Mouse (Mus musculus) neural tube, embryonic 11.5 days (tissue): ENCODE measurements at regions not wholly inside any gene's neighbourhood (a gene's known extent, or its start where the extent isn't known, plus 50 kb on each side); places are given as distances from the start of the nearest gene placed in this dataset.

Source experiments
- ATAC-seq: fragments of 200-750 bp; cut with Nextera tagmentation; 2 replicates; pipeline ENCODE4 v1.8.0; 2017; ENCODE audit warnings: moderate number of reproducible peaks, mild to moderate bottlenecking, moderate TSS enrichment, moderate library complexity; ENCODE audit not compliant: insufficient read depth, low FRiP score, low TSS enrichment
- DNase-seq: peaks from one replicate; pipeline ENCODE4 v3.0.0-alpha.2; 2015; ENCODE audit warnings: low spot score
- H3K27ac ChIP-seq: fragments of 300-500 bp; sonication (generic); 2 replicates; pipeline ENCODE4 v1.5.1; 2014; ENCODE audit warnings: low read depth, mild to moderate bottlenecking, low read length
- H3K27me3 ChIP-seq: fragments of 300-500 bp; sonication (generic); 2 replicates; pipeline ENCODE4 v1.6.1; 2014; ENCODE audit warnings: mild to moderate bottlenecking, low read length, mixed read lengths; ENCODE audit not compliant: control insufficient read depth, insufficient read depth
- H3K36me3 ChIP-seq: fragments of 300-500 bp; sonication (generic); 2 replicates; pipeline ENCODE4 v1.6.1; 2014; ENCODE audit warnings: mild to moderate bottlenecking, low read length, moderate library complexity, mixed read lengths; ENCODE audit not compliant: control insufficient read depth, insufficient read depth
- H3K4me1 ChIP-seq: fragments of 300-500 bp; sonication (generic); 2 replicates; pipeline ENCODE4 v1.6.1; 2014; ENCODE audit warnings: low read length, mixed read lengths; ENCODE audit not compliant: control insufficient read depth, insufficient read depth
- H3K4me2 ChIP-seq: fragments of 300-500 bp; sonication (generic); 2 replicates; pipeline ENCODE4 v1.6.1; 2014; ENCODE audit warnings: low read depth, mild to moderate bottlenecking, moderate library complexity
- H3K4me3 ChIP-seq: fragments of 300-500 bp; sonication (generic); 2 replicates; pipeline ENCODE4 v1.5.1; 2014; ENCODE audit warnings: low read depth, low read length
- H3K9ac ChIP-seq: fragments of 300-500 bp; sonication (generic); 2 replicates; pipeline ENCODE4 v1.6.1; 2014; ENCODE audit warnings: mild to moderate bottlenecking, low read length
- H3K9me3 ChIP-seq: fragments of 300-500 bp; sonication (generic); 2 replicates; pipeline ENCODE4 v1.6.1; 2016; ENCODE audit warnings: low read length; ENCODE audit not compliant: control insufficient read depth
- WGBS: fragments of 180-500 bp; shearing (Covaris S2); extraction: QIAGEN DNeasy Blood & Tissue Kit; methylation state at CpG from one replicate; pipeline ENCODE4 v1.1.7; 2014; 5-methylcytosine and 5-hydroxymethylcytosine counted together

DNA sequence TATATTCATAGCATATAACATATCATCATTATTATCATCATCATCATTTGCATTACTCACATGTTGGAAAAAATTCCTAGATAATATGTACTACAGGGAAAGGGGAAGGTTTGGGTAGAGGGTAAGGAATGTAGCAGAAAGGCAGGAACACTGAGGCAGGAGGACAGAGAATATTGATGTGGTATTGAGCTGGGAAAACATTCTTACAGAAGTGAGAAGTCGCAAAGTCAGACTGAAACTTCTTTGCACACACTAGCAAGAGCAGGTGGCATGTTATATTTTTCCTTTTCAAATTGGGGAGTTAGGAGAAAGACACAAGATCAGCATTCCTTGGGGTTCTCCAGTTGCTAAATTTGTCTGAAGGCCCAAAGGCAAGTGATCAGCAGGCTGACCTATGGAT is 97.9 kb downstream of the Atp6v1g3 start:
- no peak for ATAC-seq
- H3K4me1 ChIP-seq = no peaks in the 10 kb centered on the region
- no peak overlapping the region for H3K4me2 ChIP-seq
- H3K27me3 ChIP-seq = no peaks in the 10 kb centered on the region
- H3K9ac ChIP-seq = no peak overlapping the region
- H3K9me3 ChIP-seq = no peaks in the 10 kb centered on the region
- no peak overlapping the region for H3K27ac ChIP-seq
- H3K4me3 ChIP-seq = no peak overlapping the region
- 93% methylated on average over 1 of the region's 1 CpGs for WGBS
- DNase-seq = no peak
- H3K36me3 ChIP-seq = no peaks in the 10 kb centered on the region

DNA sequence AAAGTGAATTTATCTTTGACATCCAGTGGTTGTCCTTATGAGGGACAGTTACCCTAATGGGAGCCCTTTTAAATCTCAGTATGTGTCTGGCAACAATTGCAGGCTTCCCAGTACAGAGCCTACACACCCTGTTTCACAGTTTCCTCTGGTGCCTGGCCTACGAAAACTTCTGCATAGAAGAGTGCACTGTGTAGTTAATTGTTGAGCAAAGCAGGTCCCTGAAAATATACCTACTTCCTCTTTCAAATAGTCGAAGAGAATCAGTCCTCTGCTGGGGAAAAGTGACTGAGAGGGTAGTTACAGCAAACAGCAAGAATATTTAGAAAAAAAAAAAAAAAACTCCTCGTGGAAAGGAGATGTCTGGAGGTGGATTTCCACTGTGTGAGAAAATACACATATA is 110.6 kb downstream of the Atp6v1g3 start:
- H3K4me1 ChIP-seq = peaks cover 4% of the 10 kb centered on the region; the same call in 1 of the 2 replicates
- no peaks in the 10 kb centered on the region for H3K9me3 ChIP-seq
- ATAC-seq (no peak), DNase-seq (no peak)
- H3K9ac ChIP-seq = no peak overlapping the region
- WGBS = 78% methylated on average over 3 of the region's 3 CpGs
- H3K27me3 ChIP-seq = no peaks in the 10 kb centered on the region
- no peaks in the 10 kb centered on the region for H3K36me3 ChIP-seq
- no peak overlapping the region for H3K27ac ChIP-seq
- H3K4me2 ChIP-seq = no peak overlapping the region
- H3K4me3 ChIP-seq = no peak overlapping the region

DNA sequence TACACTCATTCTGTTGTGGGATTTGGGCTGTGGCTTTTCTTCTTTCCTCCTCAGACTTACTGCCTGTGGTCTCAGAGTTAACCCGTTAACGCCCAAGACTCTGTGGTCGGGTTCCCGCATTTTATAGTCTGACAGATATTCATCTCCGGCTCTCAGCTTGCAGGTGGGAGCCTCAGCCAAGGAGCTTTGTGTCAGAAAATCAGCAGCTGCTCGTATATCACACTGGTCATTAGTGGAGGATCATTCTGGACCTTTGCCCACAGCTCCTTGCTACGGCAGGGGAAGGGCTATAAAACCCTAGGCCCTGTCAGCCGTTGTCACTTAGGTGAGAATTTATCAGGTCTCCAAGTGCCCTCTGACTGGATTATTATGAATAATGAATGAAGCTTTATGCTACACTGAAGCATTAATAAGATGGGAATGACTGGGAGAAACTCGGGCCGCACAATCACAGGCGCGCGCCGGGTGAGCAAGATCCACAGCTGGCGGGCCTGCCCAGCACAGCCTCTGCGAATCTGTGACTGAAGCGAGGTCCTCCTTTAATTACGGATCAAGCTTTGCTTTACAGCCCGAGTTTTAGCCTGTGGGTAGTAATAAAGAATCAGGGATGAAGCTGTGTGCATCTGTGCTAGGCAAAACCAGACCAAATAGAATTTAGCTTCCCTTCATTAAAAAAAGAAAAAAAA is 111.8 kb downstream of the Atp6v1g3 start:
- no peaks in the 10 kb centered on the region for H3K27me3 ChIP-seq
- WGBS = 12% methylated on average over 19 of the region's 19 CpGs
- peak; percentile 91 for ATAC-seq
- peak; percentile 73 for DNase-seq
- H3K36me3 ChIP-seq = no peaks in the 10 kb centered on the region
- no peak overlapping the region for H3K9ac ChIP-seq
- peaks cover 4% of the 10 kb centered on the region; the same call in 1 of the 2 replicates for H3K4me1 ChIP-seq
- peak overlapping the region; percentile 35; the same call in 1 of the 2 replicates for H3K27ac ChIP-seq
- H3K9me3 ChIP-seq = no peaks in the 10 kb centered on the region
- H3K4me3 ChIP-seq = no peak overlapping the region
- peak overlapping the region; percentile 40 for H3K4me2 ChIP-seq

DNA sequence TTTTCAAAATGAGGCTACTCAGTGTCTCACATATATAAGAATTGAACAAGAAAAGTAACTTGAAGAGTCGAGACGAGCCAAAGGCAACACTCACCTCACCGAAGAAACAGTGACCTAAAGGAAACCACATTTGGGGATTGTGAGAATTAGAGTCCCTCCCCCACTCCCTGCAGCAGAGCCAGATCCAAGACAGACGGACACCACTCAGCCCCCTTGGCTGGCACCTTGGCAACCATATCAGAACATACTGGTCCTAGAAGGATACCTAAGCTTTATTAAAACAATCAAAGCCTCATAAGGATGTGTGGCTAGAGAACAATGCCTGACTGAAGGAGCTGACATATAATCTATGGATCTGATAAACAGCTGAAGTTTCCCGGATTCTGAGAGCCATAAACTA is 112.5 kb downstream of the Atp6v1g3 start:
- 35% methylated on average over 5 of the region's 5 CpGs for WGBS
- Histone ChIP-seq H3K4me3 (no peak overlapping the region), H3K27ac (peak overlapping the region; percentile 0; the same call in 1 of the 2 replicates), H3K9ac (no peak overlapping the region), H3K4me2 (no peak overlapping the region), H3K27me3 (no peaks in the 10 kb centered on the region), H3K36me3 (no peaks in the 10 kb centered on the region), H3K9me3 (no peaks in the 10 kb centered on the region), H3K4me1 (peaks cover 4% of the 10 kb centered on the region; the same call in 1 of the 2 replicates)
- ATAC-seq (no peak), DNase-seq (no peak)

DNA sequence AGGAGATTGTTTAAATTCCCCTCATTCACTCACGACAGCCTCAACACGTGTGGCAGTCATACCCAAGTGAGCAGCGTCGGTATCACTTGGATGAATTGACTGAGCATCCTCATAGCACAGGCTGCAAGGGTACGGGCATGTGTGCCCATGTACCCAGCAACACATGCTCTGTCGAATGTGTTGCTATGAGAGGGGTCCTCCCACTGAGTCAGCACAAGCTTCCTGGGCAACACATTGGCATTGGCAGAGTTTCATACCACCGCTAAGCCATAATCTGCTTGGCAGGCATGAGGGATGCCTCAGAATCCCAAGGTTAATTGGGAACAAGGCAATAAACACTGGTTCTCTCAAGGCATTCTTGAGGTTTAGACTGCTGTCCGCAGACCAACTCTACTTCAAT is 115.1 kb downstream of the Atp6v1g3 start:
- 92% methylated on average over 8 of the region's 8 CpGs for whole genome bisulfite sequencing
- Histone ChIP-seq H3K4me1 (peaks cover 4% of the 10 kb centered on the region; the same call in 1 of the 2 replicates), H3K4me3 (no peak overlapping the region), H3K9ac (no peak overlapping the region), H3K9me3 (no peaks in the 10 kb centered on the region), H3K36me3 (no peaks in the 10 kb centered on the region), H3K27me3 (no peaks in the 10 kb centered on the region), H3K4me2 (no peak overlapping the region), H3K27ac (no peak overlapping the region)
- DNase-seq = no peak
- no peak for ATAC-seq

DNA sequence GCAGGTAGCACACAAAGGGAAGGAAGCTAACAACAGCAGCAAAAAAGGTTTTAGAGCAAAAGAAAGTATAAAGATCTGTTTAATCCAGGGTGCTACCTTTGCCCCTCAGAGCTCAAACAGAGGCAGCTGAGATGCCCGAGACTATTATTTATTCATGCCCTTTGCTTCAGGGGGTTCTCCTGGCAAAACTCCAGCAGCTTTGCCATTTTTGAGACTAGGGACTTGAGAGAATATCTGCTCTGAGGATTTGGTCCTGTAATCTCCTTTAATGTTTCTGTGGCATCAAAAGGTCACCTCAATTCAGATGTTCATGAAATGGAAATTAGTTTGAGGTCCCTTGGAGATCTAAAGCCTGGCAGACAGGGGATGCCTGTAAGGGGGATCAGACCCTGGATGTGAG is 116.1 kb downstream of the Atp6v1g3 start:
- Histone ChIP-seq H3K9ac (no peak overlapping the region), H3K4me2 (no peak overlapping the region), H3K36me3 (no peaks in the 10 kb centered on the region), H3K27me3 (no peaks in the 10 kb centered on the region), H3K4me1 (peaks cover 4% of the 10 kb centered on the region; the same call in 1 of the 2 replicates), H3K27ac (no peak overlapping the region), H3K4me3 (no peak overlapping the region), H3K9me3 (no peaks in the 10 kb centered on the region)
- ATAC-seq (no peak), DNase-seq (no peak)
- 91% methylated on average over 1 of the region's 1 CpGs for WGBS

DNA sequence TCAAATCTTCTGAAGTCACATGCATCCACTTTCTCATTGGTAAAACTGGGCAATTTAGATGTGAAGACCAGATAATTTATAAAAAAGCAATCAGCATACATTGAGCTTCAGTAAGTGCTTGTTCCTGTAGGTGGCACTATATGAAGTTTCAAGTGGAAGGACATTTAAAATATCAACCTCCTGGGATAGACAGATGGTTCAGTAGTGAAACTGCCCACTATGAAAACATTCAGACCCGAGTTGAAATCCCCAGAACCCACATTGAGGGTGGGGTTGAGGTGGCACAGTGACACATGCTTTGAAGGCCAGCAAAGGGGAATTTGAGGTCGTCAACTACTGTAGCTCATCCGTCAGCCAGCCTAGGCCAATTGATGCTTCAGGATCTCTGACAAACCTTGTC is 145.1 kb downstream of the Atp6v1g3 start:
- DNase-seq = no peak
- WGBS = 70% methylated on average over 3 of the region's 3 CpGs

DNA sequence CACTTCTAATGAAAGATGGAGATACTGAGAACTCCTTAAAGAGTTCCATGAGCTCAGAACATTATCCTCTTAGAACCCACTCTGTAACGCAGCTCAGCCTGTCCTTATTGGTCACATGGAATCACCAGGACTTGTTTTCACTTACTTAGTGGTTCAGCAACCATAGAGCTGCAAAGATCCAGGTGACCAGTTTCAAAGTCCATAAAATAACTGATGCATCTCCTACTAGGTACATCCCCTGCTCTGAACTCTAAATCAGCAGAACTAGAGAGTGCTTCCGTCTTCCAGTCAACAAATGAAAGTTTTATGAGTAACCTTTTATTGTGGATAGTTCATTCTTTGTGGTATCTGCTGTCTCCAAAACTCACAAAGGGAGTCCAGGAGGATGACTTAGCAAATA is 153.9 kb downstream of the Atp6v1g3 start:
- no peak overlapping the region for H3K27ac ChIP-seq
- H3K4me3 ChIP-seq = no peak overlapping the region
- H3K4me1 ChIP-seq = no peaks in the 10 kb centered on the region
- H3K9ac ChIP-seq = no peak overlapping the region
- no peaks in the 10 kb centered on the region for H3K9me3 ChIP-seq
- DNase-seq (no peak), ATAC-seq (no peak)
- no peak overlapping the region for H3K4me2 ChIP-seq
- H3K27me3 ChIP-seq = no peaks in the 10 kb centered on the region
- no peaks in the 10 kb centered on the region for H3K36me3 ChIP-seq
- WGBS = 85% methylated on average over 2 of the region's 2 CpGs

More for the DNA sequence above, 145.1 kb downstream of the Atp6v1g3 start:
- Histone ChIP-seq H3K4me2 (no peak overlapping the region), H3K9me3 (no peaks in the 10 kb centered on the region), H3K27ac (no peak overlapping the region), H3K36me3 (no peaks in the 10 kb centered on the region), H3K9ac (no peak overlapping the region), H3K27me3 (no peaks in the 10 kb centered on the region), H3K4me1 (no peaks in the 10 kb centered on the region), H3K4me3 (no peak overlapping the region)
- ATAC-seq = no peak
